Mouse (Mus musculus): Measurements from ENCODE around the gene Krt1.

The Krt1 gene

DNA sequence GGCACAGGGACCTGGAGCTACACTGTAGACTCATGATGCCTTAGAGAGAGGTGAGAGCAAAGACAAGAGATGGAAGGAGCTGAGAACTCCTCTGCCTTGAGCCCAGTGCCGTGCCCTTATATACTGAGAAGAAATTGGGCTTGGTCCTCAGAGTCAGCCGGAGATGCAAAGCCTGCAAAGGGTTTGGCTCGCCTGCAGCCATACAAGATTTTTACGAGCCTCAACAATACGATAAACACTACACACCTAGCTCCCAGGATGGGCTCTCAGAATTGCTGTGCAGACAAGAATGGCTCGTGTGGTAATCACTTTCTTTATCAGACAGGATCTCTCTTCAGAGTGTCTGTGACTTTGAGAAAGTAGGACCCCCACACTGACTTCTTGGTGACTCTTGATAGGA is at the start of gene Krt1:
Gene Krt1 (minus strand): TSS at position 101 of the 400 bp plus-strand sequence.
- no peak for DNase-seq (ENCODE audit: low spot score in 2 of 2)

DNA sequence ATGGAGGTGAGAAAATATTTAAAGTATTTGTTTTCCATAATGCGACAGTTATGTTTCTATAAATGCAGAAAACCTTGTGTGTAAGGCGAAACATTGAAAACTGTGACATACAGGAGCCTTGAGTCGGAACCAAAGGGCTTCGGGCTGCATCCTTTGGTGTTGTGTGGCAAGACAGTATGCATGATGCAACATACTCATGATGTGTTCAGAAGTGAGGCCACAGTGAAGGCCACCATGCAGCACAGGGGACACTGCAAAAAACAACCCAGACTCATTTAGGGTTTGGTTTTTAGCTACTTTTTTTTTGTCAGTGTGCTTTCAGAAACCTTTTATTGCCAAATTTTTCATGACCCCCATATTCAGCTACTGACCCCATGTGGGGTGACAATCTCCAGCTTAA is 44.6 kb upstream of the Krt1 start:
- no peak for DNase-seq (ENCODE audit: low spot score in 2 of 2)

DNA sequence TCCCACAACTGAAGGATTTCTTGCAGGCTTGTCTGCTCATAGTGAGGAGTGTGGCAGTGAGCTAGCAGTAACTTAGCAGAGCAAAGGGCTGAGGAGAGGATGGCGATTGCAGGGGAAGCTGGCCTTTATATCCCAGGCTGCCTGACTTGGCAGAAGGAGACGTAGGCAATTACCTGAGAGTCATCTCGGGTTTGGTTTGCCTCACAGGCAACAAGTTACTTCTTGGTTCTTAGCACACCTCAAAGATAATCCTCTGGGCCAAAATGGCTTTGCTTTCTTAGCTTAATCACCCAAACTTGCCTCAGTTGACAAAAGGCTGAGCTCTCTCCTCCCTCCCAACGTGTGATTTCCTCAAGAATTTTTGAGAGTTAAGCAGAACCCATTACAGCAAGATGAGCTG is 42.2 kb upstream of the Krt1 start, which contains the start of gene Krt76:
Gene Krt76 (minus strand): TSS at position 101 of the 400 bp plus-strand sequence.
- no peak for DNase-seq (ENCODE audit: low spot score in 2 of 2)

DNA sequence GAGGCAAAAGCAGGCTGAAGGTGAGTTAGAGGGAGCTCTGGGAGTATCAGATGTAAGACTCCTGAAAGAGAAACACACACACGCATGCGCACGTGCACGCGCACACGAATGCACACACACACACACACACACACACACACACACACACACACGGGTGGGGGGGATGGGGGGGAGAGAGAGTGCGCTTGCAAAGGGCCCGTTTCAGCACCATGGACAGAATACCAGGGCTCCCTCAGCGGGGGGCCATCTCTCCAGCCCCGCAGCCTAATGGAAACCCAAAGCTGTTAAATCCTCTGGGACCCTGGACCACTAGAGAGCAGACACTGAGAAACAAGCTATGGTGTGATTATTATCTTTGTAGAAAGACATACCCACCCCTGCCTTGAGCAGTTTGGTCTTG is 29.2 kb upstream of the Krt1 start:
- DNase-seq (ENCODE audit: low spot score in 2 of 2) = no peak

DNA sequence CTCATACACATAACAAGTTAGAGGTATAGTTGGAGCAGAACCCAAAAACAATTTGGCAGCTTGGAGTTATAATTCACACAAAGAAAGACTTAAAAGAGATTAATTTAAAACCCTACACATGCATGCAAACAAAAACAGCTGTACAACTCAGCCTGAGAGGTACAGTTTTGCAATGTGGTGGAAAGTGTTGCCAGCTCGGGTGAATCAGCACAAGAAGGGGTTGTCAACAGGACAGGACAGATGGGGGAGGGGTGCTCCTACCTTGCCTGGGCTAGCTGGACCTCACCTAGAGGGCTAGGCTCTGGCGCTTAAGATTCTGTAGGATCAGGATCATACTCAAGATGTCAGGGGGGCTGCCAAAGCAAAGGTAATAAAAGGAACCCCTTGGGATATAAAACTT is 27.4 kb upstream of the Krt1 start:
- DNase-seq (ENCODE audit: low spot score in 2 of 2) = no peak

DNA sequence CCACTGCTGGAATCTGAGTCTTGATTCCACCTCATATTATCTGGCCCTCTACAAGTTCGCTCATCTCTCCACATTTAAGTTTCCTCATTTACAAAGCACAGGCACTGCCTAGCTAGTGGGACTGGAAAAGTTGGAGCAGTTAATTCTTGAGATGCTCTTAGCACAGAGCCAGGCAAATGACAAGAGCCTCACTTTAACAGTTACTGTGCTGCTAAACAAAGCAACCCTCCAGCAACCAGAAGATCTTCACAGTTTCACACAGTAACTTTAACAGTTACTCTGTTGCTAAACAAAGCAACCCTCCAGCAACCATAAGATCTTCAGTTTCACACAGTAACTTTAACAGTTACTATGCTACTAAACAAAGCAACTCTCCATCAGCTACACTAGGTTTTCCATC is 23.8 kb upstream of the Krt1 start:
- DNase-seq (ENCODE audit: low spot score in 2 of 2) = no peak

DNA sequence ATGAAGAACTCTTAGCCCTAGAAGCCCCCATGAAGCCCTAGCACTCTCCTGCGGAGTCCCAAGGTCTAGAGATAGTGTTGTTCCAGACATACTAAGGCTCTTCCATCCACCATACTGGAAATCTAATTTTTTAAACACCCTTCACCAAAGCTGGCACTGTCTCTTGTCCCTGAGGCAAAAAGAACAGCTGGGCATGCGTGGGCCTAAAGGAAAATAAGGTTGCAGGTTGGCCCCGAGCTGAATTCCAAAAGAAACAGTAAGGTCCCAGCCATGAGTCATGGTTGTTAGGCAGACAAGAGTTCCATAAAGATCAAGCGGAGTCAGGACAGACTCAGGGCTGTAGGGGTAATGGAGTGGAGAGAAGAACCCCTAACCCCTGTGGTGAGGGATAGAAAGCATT is 22.6 kb upstream of the Krt1 start:
- no peak for DNase-seq (ENCODE audit: low spot score in 2 of 2)

DNA sequence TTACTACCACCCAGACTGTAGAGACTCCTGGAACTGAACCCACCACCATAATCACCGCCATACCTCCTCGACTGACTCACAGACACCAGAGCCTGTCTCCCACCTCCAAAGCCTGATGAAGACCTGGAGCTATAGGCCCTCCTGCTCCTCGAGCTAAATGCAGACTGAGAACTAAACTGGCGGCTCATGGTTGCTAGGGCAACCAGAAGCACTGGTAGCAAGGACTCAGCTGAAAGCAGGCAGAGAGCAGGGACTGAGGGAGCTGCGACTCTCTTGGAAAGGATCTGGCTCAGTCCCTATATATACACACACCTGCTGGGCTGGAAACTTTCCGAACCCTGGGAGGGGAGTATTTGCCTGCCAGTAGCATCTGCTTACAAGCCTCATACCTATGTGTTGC is 18.8 kb upstream of the Krt1 start, which contains the start of gene Krt77:
Gene Krt77 (minus strand): TSS at position 275 of the 400 bp plus-strand sequence.
- DNase-seq (ENCODE audit: low spot score in 2 of 2) = no peak

DNA sequence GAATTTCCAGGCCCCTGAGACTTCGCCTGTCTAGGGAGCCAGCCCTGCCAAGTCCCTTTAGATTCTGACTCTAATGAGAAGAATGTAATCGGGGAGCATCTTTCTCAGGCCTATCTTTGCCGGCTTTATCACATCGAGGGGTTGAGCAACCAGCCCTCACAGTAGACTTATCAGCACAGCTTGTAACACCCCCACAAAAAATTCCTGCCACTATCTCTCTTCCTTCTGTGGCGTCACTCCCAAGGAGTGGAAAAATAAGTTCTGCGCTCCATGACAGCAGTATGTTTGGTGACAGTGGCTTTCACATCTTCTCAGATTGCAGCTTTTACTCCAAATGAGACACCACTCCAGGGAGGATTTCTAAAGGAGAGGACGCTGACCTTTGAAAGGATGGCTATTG is 16.2 kb upstream of the Krt1 start:
- no peak for DNase-seq (ENCODE audit: low spot score in 2 of 2)

DNA sequence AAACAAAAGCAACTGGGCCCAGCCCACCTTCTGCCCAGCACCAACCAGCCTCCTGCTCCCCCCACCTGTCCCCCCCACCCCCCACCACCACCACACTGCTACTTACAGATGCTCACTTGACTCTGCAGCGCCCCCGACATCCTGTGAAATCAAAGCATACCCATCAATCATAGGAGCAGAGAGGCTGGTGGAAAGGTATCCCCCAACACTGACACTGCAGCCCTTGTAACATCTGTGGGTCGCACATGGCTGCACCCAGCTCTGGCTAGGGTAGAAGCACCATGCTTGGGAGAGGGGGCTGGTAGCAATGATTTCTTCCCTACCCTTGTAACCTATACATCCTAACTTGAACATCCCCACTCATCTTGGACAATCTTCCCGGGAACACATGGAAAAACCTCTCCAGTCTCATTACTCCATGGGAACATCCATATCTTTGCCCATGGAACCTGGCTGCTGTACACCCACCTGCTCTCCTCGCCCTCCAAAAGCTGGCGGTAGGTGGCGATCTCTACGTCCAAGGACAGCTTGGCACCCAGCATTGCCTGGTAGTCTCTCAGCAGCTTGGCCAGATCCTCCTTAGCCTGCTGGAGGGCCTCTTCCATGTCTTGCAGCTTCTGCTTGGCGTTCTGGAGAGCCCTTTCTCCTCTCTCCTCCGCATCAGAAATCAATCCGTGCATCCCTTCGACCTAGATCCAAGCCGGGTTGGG is 10.0 kb upstream of the Krt1 start:
- DNase-seq (ENCODE audit: low spot score in 2 of 2) = no peak

DNA sequence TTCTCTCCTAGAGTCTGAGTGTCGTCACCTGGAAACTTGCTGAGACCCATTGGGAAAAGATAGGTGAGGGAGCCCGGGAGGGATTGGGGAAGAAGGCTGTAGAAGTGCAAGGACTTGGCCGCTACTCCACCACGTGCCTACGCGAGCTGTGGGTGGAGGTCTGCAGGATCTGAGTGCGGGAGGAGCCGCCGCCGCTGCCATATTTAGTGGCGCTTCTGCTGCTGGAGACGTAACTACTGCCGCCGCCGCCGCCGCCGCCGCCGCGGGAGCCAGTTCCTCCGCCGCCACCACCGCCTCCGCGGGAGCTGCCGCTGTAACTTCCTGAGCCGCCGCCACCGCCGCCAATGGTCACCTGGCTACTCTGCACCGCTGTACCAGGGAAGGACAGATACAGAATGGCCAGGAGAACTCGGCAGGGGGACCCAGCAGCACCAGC is 9.2 kb upstream of the Krt1 start:
- DNase-seq (ENCODE audit: low spot score in 2 of 2) = peak in 1 of 2 experiments; percentile 5

DNA sequence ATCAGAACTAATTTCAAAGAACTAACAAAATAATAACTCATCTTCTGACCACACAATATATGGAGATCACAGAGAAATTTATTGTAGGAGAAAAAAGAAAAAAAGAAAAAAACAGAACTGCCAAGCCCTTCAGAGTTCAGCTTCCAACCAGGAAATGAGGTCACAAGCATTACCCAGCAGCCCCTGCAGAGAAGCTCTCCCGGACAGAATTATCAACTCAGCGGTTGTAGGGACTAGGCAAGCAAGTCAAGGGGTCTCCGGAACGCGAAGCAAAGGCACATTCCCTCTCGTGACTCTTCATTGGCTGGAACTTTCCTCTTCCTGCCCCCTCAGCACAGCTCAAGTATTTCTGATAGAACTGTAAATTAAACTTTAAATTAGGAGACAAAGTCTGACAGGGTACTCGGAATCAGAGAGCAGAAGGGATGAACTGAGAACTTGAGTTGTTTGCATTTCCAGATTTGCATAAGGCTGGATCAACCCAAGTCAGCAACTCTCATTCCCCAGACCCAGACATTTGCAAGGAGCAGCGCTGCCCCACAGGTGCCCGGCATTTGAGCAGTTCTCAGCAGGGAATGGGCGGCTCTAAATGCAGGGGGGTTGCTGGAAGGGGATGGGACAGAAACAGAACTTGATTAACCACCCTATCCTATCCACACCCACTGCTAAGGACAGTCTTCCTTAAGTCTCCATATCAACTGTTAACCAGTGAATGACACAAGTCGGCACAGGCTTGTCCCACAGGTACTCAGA is 8.3 kb upstream of the Krt1 start:
- no peak for DNase-seq (ENCODE audit: low spot score in 2 of 2)

DNA sequence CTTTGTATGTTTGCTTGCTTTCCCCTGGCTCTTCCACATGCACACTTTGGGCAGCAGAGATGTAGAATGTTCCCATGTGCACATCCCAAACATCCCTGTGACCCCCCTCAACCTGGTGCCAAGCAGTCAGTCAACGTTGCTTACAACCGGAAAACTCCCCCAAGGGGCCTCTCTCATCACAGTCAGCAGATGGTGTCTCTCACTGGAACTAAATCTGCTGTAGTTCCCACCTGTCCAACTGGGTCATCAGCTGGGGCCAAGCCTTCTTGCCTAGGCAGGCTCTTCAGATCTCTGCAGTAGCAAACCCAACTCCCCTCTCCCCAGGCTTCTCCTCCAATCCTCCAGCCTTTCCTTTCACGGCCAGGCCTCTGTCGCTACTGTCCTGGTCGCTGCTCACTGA is 6.1 kb upstream of the Krt1 start:
- DNase-seq (ENCODE audit: low spot score in 2 of 2) = no peak

DNA sequence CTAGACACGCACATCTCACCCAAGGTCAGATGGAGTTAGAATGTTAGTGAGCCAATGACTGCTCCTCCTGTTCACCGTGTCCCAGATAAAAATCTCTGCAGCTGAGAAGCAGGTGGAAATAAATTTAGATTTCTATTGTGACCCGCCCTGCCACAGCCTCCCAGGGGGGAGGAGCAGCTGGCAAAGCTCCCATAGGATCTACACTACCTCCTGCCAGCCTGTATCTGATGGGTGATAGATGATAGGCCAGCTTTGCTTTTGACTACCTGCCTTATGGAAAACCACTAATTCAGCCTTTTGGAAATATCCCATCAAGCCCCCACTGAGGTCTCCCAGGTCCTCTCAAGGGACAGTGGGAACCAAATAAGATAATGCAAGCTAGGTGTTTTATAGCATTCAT is 5.1 kb upstream of the Krt1 start:
- no peak for DNase-seq (ENCODE audit: low spot score in 2 of 2)

DNA sequence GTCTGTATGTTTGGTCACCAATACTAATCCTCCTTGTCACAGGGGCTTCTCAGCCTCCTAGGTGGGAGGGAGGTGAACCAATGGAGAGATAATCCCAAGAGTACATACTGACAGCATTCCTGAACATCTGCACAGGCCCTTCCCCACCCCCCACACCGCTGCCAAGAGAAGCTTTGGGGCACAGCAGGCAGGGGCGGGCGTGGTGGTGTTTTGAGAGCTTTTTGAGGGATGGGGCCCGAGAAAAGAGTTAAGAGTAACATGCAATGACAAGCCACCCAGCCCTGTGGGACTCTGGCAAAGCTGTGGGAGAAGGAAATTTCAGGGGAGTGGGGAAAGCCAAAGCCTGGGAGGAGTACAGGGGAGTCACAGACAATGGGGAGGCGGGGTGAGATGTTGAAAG is 3.7 kb upstream of the Krt1 start:
- no peak for DNase-seq (ENCODE audit: low spot score in 2 of 2)

DNA sequence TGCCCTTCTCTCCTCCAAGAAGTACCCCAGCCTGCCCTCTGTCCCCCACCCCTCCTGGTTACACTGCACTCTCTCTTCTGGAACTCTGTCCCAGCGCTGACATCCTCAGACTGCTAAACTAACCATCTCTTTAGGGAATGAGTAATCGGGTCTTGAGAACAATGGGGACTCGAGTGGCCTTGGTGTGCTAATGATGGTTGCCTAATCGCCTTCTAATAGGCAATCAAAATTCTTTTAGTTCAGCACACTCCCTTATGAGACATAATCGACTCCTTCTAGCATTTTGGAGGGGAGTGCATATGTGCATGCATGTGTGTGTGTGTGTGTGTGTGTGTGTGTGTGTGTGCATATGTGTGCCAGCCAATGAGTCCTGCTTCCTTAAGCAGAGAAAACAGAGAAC is 2.0 kb upstream of the Krt1 start:
- no peak for DNase-seq (ENCODE audit: low spot score in 2 of 2)

DNA sequence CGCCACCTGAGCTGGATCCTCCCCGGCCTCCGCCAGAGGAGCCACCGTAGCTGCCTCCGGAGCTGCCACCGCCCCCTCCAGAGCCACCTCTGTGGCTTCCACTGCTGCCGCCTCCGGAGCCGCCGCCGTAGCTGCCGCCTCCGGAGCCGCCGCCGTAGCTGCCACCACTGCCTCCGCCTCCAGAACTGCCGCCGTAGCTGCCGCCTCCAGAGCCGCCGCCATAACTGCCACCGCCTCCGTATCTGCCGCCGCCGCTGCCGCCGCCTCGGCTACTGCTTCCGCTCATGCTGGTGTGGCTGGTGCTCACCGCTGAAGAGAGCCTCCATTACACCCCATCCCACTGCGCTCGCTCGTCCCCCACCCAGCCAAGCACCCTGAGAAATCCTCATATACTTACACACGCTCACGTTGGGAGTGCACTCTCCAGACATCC is 4.6 kb downstream of the Krt1 start:
- DNase-seq (ENCODE audit: low spot score in 2 of 2) = peak; percentile 11 to 15

DNA sequence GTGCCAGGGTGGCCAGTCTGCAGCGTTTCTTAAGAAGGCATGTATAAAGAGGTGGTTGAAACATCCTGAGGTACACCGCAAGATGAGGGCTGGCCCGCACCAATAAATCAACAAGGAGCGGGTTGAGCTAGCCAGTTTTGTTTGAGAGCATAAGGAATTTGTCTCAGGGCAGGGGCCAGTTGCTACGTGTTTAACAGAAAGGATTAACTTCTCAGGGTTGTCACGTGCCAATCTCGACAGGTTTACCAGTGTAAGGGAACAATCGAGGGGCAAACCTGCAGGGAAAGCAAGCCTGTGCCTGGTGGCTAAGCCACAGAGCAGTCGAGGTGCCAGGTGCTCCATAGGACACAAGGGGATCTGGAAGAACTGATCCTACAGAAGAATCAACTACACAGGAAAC is 7.4 kb downstream of the Krt1 start:
- no peak for DNase-seq (ENCODE audit: low spot score in 2 of 2)

DNA sequence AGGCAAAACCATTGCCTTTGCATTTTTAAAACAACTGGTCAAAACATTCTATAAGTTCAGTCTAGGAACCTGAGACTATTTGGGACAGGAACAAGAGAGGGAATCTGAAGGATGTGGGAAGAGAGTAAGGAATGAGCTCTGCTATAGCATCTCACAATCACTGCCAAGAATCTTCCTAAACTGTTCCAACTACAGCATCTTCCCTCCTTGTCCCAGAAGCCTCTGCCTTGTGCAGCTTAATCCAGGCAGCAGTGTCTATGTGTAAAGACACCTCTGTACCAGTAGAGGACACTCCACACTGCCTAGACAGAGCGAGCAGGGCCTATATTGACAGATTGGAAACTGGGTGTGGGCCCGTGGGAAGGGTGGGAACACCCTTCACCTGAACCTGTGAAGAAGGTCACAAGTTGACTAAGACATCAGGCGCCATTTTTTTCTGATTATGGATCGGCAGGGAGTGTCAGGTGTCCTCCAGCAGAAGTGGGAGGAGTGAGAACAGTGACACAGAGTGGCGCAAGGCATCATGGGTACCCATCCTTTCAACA is 15.7 kb downstream of the Krt1 start:
- DNase-seq (ENCODE audit: low spot score in 2 of 2) = no peak

DNA sequence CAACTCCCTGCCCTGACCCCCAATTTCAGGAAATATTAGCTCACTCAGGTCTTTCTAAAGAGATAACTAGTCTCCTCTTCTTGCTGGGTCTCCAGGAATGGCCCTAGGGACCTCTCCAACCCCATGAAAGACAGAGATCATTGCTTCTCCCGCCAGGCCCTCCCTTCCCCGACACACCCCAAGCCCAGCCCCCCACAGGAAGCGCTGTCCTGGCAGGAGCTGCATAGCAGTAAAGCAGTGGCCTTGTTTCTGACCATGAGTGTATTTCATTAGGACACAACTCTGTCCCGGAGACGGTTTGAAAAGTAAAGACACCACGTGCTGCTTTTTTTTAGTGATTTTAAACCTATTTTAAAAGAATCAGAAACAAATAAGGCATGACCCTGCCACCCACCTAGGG is 17.5 kb downstream of the Krt1 start:
- no peak for DNase-seq (ENCODE audit: low spot score in 2 of 2)

DNA sequence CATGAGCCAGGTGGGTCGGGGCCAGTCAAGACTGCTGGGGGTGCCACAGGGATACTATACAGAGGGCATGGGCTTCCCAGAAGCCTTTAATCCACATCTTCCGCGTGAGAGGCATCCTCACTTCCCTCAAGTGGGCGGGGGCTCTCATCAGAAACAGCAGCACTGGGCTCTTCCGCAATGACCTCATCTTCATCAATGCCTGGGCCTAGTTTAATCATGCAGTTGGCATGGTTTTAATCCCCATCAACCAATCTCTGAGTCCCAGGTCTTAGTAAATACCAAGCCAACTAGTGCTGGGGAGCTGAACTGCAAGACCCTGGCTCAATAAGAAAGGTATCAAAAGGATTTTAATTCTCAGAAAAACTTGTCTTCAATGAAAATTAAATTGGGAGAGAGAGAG is 21.2 kb downstream of the Krt1 start:
- DNase-seq (ENCODE audit: low spot score in 2 of 2) = no peak

DNA sequence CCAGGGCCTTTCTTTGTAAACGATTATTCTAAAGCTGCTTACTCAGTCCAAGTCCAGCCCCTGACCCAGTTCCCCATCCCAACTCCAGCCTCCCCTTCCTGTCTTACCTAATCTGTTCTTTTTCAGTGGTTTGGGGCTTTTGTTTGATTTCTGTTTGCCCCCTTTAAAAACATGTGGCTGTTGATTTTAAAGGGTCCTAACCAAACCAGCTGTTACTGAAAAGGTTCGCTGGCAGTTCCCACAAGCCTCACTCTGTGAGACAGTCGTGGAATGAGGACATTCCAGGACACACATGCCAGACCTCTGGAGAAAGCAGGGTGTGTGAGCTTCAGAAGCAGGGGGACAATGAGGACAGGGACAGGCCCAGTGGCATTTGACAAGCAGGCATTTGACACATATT is 28.8 kb downstream of the Krt1 start:
- no peak for DNase-seq (ENCODE audit: low spot score in 2 of 2)

DNA sequence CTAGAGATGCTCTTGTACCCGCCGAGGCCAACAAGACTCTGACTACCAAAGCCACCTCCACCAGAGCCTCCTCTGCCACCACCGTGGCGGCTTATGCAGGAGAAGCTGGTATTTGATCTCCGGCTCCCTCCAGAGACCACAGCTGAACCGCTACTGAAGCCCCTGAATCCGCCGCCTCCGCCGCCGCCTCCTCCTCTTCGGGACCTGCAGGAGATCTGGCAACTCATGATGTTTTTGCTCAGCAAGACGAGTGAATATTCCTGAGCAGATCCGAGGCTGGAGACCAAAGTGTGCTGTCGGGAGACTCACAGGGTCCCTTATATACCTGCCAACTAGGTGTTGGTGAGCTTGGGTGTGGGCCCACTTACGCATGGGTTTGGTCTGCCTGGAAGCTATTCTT is 32.7 kb downstream of the Krt1 start, which contains the start of gene Krt2:
Gene Krt2 (minus strand): TSS at position 295 of the 400 bp plus-strand sequence.
- no peak for DNase-seq (ENCODE audit: low spot score in 2 of 2)

All from natural killer cell, adult 2 months (primary cell).